Mouse (Mus musculus) 3T3-L1 (cell line): ENCODE measurements around the gene Cds1.

Experiments
- DNase-seq: peaks from one replicate; pipeline ENCODE4 v3.0.0-alpha.2; 2015; ENCODE audit warnings: low read depth, low spot score

Gene Cds1

DNA sequence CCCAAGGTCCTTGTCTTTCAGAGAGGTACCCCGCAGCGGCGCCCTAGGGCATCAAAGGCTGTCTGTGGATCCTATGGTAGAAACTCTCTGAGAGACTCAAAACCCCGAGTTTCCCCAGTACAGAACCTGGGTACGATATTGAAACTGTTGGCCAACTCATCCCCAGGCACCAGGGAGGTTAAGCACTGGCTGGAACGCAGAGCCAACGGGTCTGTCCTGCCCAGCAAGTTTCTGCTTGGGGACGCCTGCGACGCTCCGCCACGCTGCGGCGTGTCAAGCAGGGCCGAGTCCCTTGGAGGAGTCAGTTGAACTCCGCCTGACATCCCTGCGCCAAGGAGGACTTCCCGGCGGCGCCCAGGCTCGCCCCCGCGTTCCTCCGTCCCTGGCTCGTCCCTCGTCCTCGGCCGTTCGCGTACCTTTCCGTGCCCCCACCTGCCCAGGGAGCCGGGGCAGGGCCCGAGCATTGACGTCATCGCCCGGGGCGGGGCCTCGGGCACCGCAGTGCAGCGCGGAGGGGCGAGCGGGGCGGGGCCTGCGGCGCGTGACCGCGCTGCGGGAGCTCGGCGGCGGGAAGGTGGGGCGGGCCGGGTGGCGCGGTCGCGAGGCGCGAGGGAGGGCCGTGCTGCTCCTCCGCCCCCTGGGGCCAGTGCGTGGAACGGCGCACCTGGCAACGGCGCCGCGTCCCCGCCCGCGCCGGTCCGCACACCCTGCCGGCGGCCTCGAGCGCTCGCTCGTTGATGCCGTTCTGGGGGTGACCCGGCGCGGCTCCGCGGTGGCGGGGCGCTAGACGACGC is at the start of gene Cds1:
Gene Cds1, plus strand, starts transcription at position 577 of the 794 bp plus-strand sequence.
- DNase-seq: no peak

DNA sequence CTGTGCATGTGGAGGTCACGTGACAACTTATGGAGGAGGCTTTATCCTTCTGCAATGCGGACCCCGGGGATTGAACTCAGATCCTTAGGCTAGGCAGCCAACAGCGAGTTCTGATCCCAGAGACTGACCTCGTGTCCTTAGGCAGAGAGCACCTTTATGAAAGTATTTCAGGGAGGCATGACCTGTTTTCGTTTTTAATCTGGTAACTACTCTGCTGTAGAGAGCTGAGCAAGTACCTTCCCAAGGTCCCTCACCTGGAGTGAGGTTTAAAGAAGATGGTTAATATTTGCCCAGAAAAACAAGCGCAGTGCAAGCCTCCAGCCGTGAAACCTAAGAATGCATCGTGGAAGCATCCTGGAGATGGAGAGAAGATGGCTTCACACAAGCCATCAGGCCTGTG is 40.7 kb upstream of the Cds1 start:
- no peak for DNase-seq

DNA sequence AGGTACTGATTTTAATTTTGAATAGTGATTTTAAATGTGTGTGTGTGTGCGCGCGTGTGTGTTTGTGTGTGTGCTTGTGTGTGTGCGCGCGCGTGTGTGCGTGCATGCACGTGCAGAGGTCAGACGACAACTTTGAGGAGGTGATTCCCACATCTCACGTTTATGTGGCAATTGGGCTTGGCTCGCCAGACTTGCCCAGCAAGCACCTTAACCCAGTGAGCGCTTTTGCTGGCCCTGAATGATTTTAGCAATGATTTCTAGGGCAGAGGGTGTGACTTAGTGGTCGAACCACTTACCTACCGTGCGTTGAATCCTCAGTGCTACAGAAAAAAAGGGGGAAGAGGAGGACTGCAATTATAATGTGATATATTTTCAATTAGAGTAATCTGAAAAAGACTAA is 40.2 kb upstream of the Cds1 start:
- DNase-seq: no peak

DNA sequence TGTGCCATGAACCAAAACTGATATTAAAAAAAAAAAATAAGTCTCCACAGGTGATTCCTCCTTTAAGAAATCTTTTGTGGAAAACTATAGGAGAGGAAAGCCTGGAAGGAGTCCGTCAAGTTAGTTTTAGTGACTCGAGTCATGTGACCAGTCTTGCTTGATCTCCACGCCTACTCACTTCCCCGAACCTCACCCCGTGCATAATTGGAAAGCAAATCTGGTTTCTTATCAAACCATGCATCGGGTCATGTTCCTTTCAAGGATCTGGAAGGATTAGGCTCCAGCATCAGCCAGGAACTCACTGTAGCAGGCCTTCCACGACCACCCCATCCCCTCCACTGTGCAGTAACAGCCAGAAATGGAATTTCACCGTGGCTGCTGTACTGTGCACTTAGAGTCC is 39.2 kb upstream of the Cds1 start:
- DNase-seq: no peak

DNA sequence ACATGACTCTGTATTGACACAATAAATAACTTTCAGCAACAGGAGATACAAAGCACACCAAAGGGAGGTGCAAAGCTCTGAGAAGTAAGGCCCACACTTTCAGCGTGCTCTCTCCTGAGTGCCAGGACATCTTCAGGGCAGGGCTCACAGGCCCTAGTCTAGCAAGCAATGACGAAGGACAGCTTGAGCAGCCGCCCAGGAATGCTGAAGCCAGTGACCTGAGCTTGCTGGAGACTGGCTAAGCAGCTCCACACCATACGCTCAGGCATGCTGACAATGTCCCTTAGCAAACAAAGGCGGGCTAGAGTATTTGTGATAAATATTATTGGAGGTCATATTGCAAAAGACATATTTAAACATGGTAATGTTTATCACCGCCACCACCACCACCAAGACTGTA is 38.6 kb upstream of the Cds1 start:
- no peak for DNase-seq

DNA sequence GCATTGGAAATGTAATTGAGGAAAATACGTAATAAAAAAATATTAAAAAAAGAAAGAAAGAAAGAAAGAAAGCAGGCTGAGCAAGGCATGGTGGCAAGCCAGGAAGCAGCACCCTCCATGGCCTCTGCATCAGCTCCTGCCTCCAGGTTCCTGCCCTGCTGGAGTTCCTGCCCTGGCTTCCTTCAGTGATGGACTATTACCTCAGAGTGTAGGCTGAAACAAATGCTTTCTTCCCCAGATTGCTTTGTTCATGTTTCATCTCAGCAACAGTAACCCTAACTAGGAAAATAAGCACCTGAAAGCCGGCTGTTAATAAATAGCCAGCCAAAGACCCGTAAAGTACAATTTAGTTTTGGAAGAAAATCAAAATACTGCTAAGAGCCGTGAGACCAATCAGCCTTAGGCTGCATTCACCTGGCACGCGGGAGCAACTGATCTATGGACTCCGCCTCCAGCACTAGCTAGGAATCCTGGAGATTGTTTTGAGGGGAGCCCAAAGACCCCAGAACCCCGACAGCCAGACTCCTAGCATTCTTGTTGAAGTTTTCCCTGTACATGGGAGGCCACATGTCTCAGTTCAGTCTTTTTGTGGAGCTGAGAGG is 36.5 kb upstream of the Cds1 start:
- DNase-seq: no peak

DNA sequence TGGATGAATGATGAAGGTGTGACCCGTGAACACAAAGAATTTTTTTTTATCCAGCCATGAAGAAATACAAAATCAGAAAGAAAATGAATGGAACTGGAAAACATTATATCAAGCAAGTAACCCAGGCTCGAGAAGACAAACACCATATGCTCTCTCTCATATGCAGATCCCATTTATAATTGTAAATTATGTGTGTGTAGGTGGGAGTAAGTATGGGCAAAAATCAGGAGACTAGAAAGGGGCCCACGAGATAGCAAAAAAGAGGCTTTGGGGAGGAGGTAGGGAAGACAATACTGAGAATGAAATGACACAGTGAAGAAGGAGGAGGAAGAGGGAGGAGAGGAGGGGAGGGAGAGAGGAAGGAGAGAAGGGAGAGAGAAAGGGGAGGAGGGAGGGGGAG is 27.6 kb upstream of the Cds1 start:
- no peak for DNase-seq

DNA sequence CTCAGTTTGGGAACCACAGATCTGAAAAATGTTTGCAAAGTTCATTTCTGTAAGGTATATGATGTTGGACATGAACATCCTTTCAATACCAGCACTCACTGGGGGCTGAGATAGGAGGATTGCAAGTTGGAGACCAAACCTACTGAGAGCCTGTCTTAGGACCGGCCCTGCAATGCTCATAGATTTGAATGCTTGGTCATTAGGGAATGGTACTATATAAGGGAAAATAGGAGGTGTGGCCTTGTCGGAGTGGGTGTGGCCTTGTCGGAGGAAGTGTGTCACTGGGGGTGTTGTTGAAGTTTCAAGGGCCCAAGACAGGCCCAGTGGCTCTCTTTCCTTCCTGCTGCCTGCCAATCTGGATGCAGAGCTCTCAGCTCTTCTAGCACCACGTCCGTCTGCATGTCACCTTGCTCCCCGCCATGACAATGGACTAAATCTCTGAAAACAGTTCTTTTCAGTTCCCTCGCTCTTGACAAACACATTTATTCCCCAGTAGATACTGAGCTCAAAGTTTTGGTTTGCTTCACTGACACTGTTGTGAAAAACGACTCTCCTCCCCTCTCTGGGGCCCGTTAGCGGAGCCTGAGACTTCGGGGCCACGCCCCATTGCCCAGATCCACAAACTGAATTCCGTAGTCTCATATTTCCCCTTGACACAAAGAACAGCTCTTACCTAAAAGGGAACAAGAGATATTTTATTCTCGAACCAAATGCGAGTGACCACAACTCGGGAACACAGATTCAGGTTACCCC is 24.3 kb upstream of the Cds1 start:
- DNase-seq: no peak

DNA sequence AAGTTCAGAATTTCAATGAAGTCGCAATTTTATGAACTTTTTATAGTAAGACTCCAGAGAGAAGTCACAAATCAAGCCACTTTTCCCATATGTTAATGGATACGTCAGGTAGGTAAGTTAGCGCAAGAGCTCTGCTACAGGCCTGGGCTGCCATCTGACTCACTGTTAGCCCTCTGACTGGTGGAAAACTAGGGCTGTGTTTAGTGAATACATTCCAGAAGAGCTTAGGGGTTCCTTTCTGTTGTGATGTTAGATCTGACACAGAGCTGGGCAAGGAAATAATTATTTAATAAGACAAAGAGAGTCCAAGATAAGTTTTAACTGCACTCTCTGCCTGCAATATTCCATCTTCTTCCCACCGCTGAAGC is 23.7 kb upstream of the Cds1 start:
- no peak for DNase-seq

DNA sequence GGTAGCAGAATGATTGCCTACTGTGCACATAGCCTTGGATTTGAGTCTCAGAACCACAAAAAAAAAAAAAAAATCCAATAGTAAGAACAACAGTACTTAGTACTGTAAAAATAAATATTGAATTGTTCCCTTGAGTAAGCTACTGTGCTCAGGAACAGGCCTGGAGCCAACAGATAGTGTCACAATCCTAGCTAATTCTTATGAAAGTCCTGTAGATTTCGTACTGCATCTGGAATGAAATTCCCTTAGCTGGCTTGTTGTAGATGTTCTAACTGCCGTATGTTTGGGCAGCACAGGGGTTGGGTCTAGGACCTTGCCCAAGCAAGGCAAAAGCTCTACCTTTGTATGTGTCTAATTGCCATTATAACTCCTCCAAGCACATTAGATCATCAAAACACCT is 22.9 kb upstream of the Cds1 start:
- DNase-seq: no peak

DNA sequence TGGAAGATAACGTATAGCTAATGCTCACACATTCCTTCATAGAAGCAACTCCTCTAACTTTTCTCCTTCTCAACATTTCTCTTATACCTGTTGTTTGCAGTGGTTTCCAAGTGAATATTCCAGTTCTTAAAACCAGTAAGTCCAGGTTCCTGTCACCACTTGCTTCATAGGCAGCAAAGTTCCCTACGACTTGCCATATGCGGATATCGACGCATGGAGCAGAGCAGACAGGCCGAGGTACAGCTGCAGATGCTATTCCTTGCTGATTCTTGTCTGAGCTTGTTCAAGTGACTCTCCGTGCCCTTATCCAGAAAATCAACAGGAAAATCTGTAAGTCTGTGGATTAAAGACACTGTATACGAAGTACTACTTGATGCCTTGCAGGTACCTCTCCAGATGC is 22.5 kb upstream of the Cds1 start:
- no peak for DNase-seq

DNA sequence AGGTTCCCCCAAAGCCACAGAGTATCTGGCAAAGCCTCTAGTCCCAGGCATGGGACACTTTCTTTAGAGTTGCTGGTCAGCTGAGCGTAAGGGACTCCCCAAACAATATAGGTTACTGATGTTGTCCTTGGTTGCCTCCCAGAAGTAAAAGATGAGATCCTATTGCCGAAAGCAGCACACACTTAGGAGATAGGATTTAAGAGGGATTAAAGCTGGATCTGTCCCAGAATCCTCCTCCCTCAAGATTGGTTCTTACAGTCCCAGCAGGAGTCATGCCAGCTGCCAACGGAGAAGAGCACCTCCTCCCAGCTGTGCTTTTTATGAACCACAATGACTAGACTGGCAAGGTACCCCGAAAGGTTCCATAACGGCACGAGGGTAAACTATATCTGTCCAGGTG is 20.0 kb upstream of the Cds1 start:
- no peak for DNase-seq

DNA sequence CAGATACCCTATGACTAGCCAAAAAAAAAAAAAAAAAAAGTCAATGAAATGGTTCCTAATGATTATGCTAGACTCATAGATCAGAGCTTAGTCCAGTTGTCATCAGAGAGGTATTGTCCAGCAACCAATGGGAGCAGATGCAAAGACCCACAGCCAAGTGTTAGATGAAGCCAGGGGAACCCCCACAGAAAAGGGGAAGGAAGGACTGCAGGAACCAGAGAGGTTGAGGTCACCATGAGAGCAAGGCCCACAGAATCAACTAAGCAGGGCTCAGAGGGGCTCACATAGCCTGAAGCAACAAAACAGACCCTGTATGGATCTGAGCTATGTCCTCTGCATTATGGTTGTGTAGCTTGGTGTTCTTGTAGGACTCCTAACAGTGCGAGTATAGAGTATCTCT is 11.2 kb upstream of the Cds1 start:
- no peak for DNase-seq

DNA sequence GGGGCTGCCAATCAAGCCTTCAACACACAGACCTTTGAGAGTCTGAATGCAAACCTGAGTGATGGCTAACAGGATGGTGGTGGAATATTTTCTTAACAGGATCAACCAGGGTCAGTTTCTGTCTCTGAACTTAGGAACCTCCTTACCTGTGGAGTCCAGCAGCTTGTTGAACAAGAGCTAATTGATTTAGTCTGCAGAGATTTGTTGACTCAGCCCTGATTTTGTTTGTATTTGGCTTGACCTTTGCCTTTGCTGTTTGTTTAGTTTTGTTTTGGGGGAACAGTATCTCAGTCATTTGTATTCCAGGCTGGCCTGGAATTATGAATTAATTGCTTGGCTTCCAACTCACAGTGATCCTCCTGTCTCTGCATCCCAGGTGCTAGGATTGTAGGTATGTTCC is 7.3 kb upstream of the Cds1 start:
- no peak for DNase-seq

DNA sequence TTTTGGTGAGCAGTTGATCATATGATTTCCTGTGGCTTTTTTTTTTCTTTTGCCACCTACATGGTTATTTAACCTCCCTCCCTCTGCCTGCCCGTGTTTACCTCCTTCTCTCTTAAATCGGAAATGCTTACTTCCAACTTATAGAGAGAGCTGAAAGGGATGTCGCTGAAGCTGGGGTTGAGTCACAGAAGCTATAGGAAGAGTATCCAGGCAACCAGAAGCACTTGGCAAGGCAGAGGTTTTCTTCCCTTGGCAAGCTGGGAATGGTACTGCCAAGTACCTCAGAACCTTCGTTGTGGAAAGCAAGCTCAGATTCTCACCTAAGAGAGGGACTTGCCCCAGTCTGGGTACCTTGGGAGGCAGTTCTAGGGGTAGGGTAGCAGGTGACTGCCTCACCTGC is 3.2 kb upstream of the Cds1 start:
- no peak for DNase-seq

DNA sequence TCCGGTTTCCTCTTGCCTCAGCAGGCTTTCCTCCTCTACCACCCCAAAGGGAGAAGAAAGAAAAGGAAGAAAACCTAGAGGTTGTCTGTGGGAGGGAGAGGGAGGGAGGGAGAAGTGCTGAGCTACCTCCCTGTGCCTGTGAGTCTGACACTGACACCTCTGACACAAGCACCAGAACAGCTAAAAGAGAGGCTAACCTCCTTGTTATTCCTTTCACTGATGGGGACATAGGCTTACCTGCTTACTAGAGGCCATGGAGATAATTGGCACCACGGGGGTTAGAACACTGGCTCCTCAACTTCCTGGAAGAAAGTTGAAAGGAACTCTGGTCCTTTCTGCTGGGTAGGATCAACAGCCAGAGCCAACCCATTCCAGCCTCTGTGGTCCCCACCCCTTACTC is 1.4 kb upstream of the Cds1 start:
- DNase-seq: no peak

DNA sequence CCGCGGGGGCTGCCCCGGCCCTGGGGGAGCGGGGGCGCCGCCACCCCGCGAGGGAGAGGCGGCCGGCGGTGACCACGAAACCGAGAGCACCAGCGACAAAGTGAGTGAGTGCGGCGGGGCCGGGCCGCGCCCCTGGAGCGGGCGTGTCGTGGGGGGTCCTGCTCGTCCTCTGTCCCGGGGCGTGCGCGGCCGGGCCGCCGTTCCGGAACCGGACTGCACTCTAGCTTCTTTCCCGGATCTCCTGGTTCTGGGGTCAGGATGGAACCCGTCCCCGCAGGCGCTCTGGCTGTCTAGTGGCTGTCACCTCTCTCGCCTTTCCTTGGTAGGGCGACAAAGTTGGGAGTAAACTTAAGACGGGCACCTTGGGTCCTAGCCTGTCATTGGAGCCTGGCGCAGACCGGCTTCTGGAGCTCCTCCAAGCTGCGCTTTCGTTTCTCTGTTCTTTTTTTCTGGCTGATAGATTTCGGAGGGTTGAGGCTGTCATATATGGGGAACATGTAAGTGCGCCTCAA is 516 bp downstream of the Cds1 start:
- no peak for DNase-seq

DNA sequence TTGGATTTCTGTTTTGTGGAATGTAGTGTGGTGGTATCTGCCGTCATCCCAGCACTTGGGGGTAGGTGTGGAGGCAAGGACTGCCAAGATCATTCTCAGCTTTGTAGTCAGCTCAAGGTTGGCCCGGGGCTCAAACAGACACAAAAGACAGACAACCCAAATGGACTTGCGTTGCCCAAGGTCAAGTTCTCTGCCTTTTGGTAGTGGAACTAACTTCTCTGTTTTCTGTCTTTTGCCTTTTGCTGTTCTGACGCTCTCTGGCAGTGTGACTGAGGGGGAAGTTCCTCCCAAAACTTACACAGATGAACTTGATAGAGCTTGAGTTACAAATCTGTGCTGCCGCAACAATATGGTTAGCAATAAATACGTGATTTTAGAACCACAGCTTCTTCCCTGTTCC is 1.3 kb downstream of the Cds1 start:
- DNase-seq: no peak

DNA sequence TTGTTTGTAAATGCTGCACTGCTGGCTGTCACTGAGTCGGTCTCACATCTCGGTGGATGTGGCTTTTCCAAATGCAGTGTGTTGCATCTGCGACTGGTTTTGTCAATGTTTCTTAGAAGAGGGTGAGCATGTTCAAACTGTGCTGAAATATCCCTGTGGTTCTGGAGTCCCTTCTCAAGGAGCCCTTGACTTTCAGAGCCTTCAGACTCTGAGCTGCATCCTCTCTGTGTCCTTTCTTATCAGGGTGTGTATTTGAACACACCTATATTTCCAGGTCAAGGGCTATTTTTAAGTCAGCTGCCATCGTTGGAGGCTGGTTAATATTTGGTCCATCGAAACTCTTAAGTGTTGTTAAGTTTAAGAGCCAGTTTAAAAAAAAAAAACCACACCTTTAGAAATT is 2.2 kb downstream of the Cds1 start:
- no peak for DNase-seq

DNA sequence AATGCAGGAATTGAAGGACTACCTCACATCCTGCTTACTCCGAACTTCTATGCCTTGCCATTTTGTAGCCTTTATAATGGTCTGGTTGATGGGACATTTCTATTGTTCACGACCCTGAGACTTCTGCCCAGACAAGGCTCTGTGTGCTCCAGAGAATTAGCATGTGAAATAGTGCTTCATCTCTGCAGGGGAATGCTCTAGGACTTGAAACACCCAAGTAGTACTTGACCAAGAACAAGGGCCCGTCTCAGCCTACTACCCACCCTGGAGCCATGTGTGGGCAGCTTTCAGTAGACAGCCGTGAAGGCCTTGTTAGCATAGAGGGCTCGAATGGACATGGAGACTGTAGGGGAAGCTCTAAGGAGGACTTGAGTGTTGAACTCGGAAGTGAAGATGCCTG is 2.6 kb downstream of the Cds1 start:
- DNase-seq: no peak

DNA sequence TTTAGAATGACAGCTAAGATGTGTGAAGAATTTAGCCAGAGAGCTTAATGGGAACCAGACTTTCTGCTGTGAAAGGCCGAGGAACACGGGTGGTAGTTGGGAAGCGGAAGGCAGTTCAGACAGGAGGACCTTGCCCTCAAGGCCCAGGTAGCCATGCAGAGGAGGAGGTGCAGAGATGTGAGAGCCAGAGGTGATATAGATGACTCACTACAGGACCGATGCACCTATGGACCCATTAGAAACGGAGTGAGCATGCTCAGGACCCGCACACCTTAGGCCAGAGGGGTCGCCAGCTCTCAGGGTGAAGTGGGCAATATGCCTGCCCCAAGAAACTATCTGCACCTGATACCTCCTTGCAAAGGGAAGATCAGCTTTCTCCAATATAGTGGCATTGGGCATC is 3.6 kb downstream of the Cds1 start:
- DNase-seq: no peak

DNA sequence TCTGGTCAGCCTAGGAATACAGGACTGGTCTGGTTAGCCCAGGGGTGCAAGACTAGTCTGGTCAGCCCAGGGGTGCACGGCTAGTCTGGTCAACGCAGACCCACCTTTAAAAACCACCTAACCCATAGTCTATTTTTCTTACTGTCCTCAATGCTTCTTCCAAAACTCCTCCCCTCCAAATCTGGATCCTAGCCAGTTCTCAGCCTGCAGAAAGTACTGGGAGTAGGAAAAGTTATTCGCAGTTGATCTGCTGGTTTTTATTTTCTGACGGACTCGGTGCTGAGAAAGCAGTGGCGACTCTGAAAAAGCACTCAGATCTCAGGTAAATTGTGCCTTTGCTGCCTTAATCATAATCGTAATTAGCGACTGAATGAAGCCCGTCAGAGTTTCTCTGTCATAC is 7.7 kb downstream of the Cds1 start:
- no peak for DNase-seq

DNA sequence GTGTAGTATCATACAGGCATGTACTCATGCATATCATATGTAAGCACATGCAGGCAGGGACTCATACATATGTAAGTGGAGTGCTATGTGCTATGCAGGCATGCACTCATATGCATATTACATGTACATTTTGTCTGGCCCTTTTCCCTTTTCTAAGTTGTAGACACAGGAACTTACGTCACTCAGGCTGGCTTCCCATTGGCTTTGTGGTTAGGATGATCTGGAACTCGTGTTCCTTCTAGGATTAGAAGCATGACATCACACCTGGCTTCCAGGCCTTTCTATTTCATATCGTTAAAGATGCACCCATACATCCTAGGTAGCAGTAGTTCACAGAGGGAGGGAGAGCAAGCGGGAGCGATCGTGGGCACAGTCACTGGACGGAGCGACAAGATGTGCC is 10.3 kb downstream of the Cds1 start:
- DNase-seq: no peak
